Mouse (Mus musculus) embryonic facial prominence, embryonic 15.5 days (tissue): ENCODE results near the gene Trim46. TPM values are rescaled to one million over a fixed set of nuclear protein-coding genes. Genes with fewer than 3 reads are reported as not detected.
"Not testable (repeated sequence)": the region's sequence is repeated elsewhere in the genome, so short reads cannot be mapped to it uniquely, and the experiment has no call there.

Experiments
- ATAC-seq: fragments of 200-750 bp; cut with Nextera tagmentation; 2 replicates; pipeline ENCODE4 v1.8.0; 2017; ENCODE audit warnings: low read depth, moderate TSS enrichment; ENCODE audit not compliant: insufficient number of reproducible peaks, low FRiP score, low TSS enrichment
- H3K27ac ChIP-seq: fragments of 300-500 bp; sonication (generic); replicated peaks from 2 replicates; pipeline ENCODE4 v1.5.1; 2015; ENCODE audit warnings: mild to moderate bottlenecking, inconsistent platforms
- H3K27me3 ChIP-seq: fragments of 300-500 bp; sonication (generic); 2 replicates; pipeline ENCODE4 v1.6.1; 2015; ENCODE audit warnings: inconsistent platforms
- H3K36me3 ChIP-seq: fragments of 300-500 bp; sonication (generic); 2 replicates; pipeline ENCODE4 v1.6.1; 2015; ENCODE audit warnings: mild to moderate bottlenecking, inconsistent platforms
- H3K4me1 ChIP-seq: fragments of 300-500 bp; sonication (generic); 2 replicates; pipeline ENCODE4 v1.6.1; 2015; ENCODE audit warnings: inconsistent platforms
- H3K4me2 ChIP-seq: fragments of 300-500 bp; sonication (generic); replicated peaks from 2 replicates; pipeline ENCODE4 v1.6.1; 2015; ENCODE audit warnings: mild to moderate bottlenecking, inconsistent platforms
- H3K4me3 ChIP-seq: fragments of 300-500 bp; sonication (generic); replicated peaks from 2 replicates; pipeline ENCODE4 v1.5.1; 2015; ENCODE audit warnings: mild to moderate bottlenecking, inconsistent platforms
- H3K9ac ChIP-seq: fragments of 300-500 bp; sonication (generic); 2 replicates; pipeline ENCODE4 v1.6.1; 2015; ENCODE audit warnings: inconsistent platforms
- H3K9me3 ChIP-seq: fragments of 300-500 bp; sonication (generic); replicated peaks from 2 replicates; pipeline ENCODE4 v1.6.1; 2016; ENCODE audit warnings: inconsistent platforms
- WGBS: fragments of 180-500 bp; shearing (Covaris S2); methylation state at CpG from one replicate; pipeline ENCODE4 v1.1.7; 2015; 5-methylcytosine and 5-hydroxymethylcytosine counted together
- polyA plus RNA-seq: library from polyadenylated mRNA; unstranded; fragments of >200 nt; fragmentation: Nextera tagmentation; extraction: Ambion mirVana; gene quantifications from 2 replicates; pipeline ENCODE4 v1.2.1, GENCODE M21; 2015

Trim46 gene
- polyA plus RNA-seq, 1 experiment from 2014 or later, result 5.9 TPM

GRCm38 (mm10) chr3:89225321-89225815 lies 20.7 kb downstream of the Trim46 start:
- no peak for ATAC-seq
- Histone ChIP-seq H3K4me3 (no peak overlapping the region), H3K9ac (no peak overlapping the region)

GRCm38 (mm10) chr3:89224796-89225195 lies 21.3 kb downstream of the Trim46 start:
- WGBS, result 77% methylated on average over 11 of the region's 11 CpGs
- H3K27me3 ChIP-seq, result no peaks in the 10 kb centered on the region
- H3K4me1 ChIP-seq, result peaks cover 37% of the 10 kb centered on the region
- H3K27ac ChIP-seq, result no peak overlapping the region
- no peak overlapping the region for H3K9ac ChIP-seq
- no peak overlapping the region for H3K4me3 ChIP-seq
- no peaks in the 10 kb centered on the region for H3K9me3 ChIP-seq
- H3K4me2 ChIP-seq, result no peak overlapping the region
- no peak for ATAC-seq
- H3K36me3 ChIP-seq, result peaks cover 11% of the 10 kb centered on the region; the same call in 1 of the 2 replicates

More at GRCm38 (mm10) chr3:89225321-89225815, 20.7 kb downstream of the Trim46 start:
- H3K36me3 ChIP-seq, result peaks cover 11% of the 10 kb centered on the region; the same call in 1 of the 2 replicates
- H3K4me1 ChIP-seq, result peaks cover 37% of the 10 kb centered on the region
- H3K4me2 ChIP-seq, result peak overlapping the region; percentile 82; the same call in 1 of the 2 replicates
- H3K9me3 ChIP-seq, result no peaks in the 10 kb centered on the region
- no peaks in the 10 kb centered on the region; the same call in 1 of the 2 replicates for H3K27me3 ChIP-seq
- 59% methylated on average over 12 of the region's 12 CpGs for WGBS
- no peak overlapping the region for H3K27ac ChIP-seq

DNA sequence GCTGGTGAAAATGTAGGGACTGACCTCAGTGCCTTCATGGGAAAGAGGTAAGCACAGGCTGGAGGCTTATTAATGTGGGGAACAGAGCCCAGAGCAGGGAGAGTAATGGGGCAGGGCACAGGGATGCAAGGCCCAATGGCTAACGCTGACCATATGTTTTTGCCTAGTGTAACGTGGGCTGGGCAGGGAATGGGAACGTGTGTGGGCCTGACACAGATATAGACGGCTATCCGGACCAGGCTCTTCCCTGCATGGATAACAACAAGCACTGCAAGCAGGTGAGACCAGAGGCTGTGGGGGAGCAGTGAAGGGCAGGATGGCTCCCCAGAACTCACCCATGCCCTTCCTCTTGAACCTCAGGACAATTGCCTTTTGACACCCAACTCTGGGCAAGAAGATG lies 24.9 kb downstream of the Trim46 start:
- WGBS, result 43% methylated on average over 5 of the region's 5 CpGs
- Histone ChIP-seq H3K27me3 (no peaks in the 10 kb centered on the region), H3K4me3 (no peak overlapping the region), H3K9ac (no peak overlapping the region), H3K9me3 (no peaks in the 10 kb centered on the region), H3K36me3 (peaks cover 11% of the 10 kb centered on the region; the same call in 1 of the 2 replicates), H3K27ac (no peak overlapping the region), H3K4me2 (no peak overlapping the region), H3K4me1 (peaks cover 6% of the 10 kb centered on the region)
- ATAC-seq, result no peak

GRCm38 (mm10) chr3:89219546-89219945 lies 26.6 kb downstream of the Trim46 start:
- Histone ChIP-seq H3K27ac (no peak overlapping the region), H3K4me2 (no peak overlapping the region), H3K27me3 (no peaks in the 10 kb centered on the region), H3K4me3 (no peak overlapping the region), H3K4me1 (peaks cover 17% of the 10 kb centered on the region), H3K36me3 (peaks cover 7% of the 10 kb centered on the region; the same call in 1 of the 2 replicates), H3K9ac (no peak overlapping the region), H3K9me3 (no peaks in the 10 kb centered on the region)
- WGBS, result 45% methylated on average over 8 of the region's 8 CpGs
- no peak for ATAC-seq

- H3K4me2 ChIP-seq, result no peak overlapping the region
- no peaks in the 10 kb centered on the region for H3K9me3 ChIP-seq
- no peak overlapping the region for H3K9ac ChIP-seq
- peaks cover 20% of the 10 kb centered on the region for H3K4me1 ChIP-seq
- H3K36me3 ChIP-seq, result peaks cover 3% of the 10 kb centered on the region; the same call in 1 of the 2 replicates
- no peaks in the 10 kb centered on the region for H3K27me3 ChIP-seq
- no peak overlapping the region for H3K4me3 ChIP-seq
- H3K27ac ChIP-seq, result no peak overlapping the region
- WGBS, result 85% methylated on average over 1 of the region's 1 CpGs
- ATAC-seq, result no peak
These were observed 27.8 kb downstream of the Trim46 start for GRCm38 (mm10) chr3:89218271-89218670.

DNA sequence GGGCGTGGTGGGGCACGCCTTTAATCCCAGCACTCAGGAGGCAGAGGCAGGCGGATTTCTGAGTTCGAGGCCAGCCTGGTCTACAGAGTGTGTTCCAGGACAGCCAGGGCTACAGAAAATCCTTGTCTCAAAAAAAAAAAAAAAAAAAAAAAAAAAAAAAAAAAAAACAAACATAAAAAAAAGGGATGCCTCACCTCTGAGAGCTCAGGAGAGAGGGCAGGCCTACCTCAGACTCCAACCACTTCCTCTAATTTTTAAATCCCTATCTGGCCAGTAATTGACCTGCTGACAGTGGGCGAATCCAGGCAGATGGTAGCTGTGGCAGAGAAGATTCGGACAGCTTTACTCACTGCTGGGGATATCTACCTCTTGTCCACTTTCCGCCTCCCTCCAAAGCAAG lies 29.7 kb downstream of the Trim46 start:
- WGBS, result 72% methylated on average over 7 of the region's 7 CpGs
- peaks cover 32% of the 10 kb centered on the region for H3K4me1 ChIP-seq
- H3K4me2 ChIP-seq, result 0 out of 2 replicates have a peak overlapping the region, but pooled peaks have one; percentile 81

DNA sequence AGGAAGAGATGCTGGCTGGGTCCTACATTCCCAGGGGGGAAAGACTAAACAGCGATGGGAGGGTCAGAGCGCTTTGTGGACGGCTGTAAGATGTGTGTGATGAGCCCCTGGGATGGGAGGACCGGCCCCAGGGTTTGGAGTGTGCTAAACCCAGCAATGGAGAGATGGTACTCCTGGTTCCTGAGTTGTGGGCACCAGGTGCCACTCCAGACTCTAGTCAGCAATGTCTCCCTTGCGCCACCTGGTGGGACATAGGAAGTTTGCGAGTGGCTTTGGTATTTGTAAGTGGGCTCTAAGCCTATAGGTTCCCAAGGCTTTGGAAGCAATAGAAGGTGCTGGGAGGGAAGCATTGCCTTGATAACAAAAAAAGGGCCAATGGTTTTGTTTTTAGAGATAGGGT lies 30.3 kb downstream of the Trim46 start:
- H3K4me1 ChIP-seq, result peaks cover 37% of the 10 kb centered on the region
- peak overlapping the region; percentile 95; the same call in 1 of the 2 replicates for H3K27ac ChIP-seq
- H3K27me3 ChIP-seq, result no peaks in the 10 kb centered on the region
- ATAC-seq, result peak; percentile 12
- H3K9ac ChIP-seq, result peak overlapping the region; percentile 27; the same call in 1 of the 2 replicates
- no peaks in the 10 kb centered on the region for H3K9me3 ChIP-seq
- peak overlapping the region; percentile 86 for H3K4me3 ChIP-seq
- peaks cover 2% of the 10 kb centered on the region; the same call in 1 of the 2 replicates for H3K36me3 ChIP-seq
- 0% methylated on average over 6 of the region's 6 CpGs for WGBS
- H3K4me2 ChIP-seq, result peak overlapping the region; percentile 81

More for the DNA sequence above, 29.7 kb downstream of the Trim46 start:
- H3K27ac ChIP-seq, H3K27me3 ChIP-seq, H3K4me3 ChIP-seq, H3K9ac ChIP-seq, H3K36me3 ChIP-seq, H3K9me3 ChIP-seq, ATAC-seq: not testable (repeated sequence)

DNA sequence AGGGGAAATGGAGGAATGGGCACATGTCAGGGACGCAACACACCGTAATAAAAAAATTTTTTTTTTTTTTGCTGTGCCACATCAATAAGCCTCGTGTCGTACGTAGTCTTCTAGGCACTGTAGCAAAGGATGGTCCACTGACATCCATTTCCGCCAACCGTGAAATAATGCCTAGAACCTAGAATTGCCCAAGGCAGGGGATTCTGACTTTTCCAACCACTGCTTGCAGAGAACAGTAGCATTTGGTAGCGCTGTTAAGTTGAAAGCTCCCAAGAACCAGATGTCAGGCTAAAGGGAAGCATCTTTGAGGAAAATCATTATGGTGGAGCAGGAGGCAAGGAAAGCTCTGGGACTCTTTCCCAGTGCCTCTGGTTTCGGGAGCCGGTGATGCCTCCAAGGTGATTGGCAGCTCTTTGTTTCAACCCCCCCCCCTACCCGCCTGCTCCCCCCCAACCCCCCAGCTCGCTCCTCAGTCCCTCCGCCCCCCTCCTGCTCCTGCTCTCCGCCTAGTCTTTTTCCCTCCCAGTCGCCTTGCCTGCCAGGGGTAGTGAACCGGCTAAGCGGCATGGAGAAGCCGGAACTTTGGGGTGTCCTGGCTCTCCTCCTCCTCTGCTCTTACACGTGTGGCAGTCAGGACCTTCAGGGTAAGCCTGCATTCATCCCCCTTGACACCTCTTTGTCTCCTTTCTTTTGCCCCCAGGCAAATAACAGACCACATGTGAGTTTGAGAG lies 31.3 kb downstream of the Trim46 start, which contains the start of gene Thbs3:
TSS of gene Thbs3 (plus strand) at position 500 of the 731 bp plus-strand sequence.
- peaks cover 12% of the 10 kb centered on the region for H3K36me3 ChIP-seq
- H3K27me3 ChIP-seq, result no peaks in the 10 kb centered on the region
- no peaks in the 10 kb centered on the region for H3K9me3 ChIP-seq
- ATAC-seq, result no peak
- H3K4me2 ChIP-seq, result peak within 1 kb of the TSS; percentile 81
- peaks cover 44% of the 10 kb centered on the region for H3K4me1 ChIP-seq
- WGBS, result 1% methylated on average over 19 of the region's 19 CpGs
- peak within 1 kb of the TSS; percentile 59 for H3K9ac ChIP-seq
- peak within 1 kb of the TSS; percentile 86 for H3K4me3 ChIP-seq
- peak within 1 kb of the TSS; percentile 95 for H3K27ac ChIP-seq

- no peaks in the 10 kb centered on the region for H3K9me3 ChIP-seq
- peaks cover 21% of the 10 kb centered on the region for H3K36me3 ChIP-seq
- ATAC-seq, result peak; percentile 91
- H3K4me1 ChIP-seq, result peaks cover 44% of the 10 kb centered on the region
- H3K4me3 ChIP-seq, result peak overlapping the region; percentile 86
- H3K9ac ChIP-seq, result peak overlapping the region; percentile 59
- H3K27ac ChIP-seq, result peak overlapping the region; percentile 95
- no peaks in the 10 kb centered on the region for H3K27me3 ChIP-seq
- H3K4me2 ChIP-seq, result peak overlapping the region; percentile 81
- under 1% methylated on average over 69 of the region's 69 CpGs for WGBS
These were observed 32.1 kb downstream of the Trim46 start for GRCm38 (mm10) chr3:89213803-89214530.

GRCm38 (mm10) chr3:89210731-89211130 lies 35.4 kb downstream of the Trim46 start:
- no peaks in the 10 kb centered on the region for H3K27me3 ChIP-seq
- H3K4me2 ChIP-seq, result no peak overlapping the region
- no peak overlapping the region for H3K4me3 ChIP-seq
- H3K27ac ChIP-seq, result peak overlapping the region; percentile 56
- no peaks in the 10 kb centered on the region for H3K9me3 ChIP-seq
- H3K4me1 ChIP-seq, result peaks cover 39% of the 10 kb centered on the region
- peaks cover 53% of the 10 kb centered on the region for H3K36me3 ChIP-seq
- no peak for ATAC-seq
- H3K9ac ChIP-seq, result no peak overlapping the region
- WGBS, result 67% methylated on average over 7 of the region's 7 CpGs

- Histone ChIP-seq H3K4me2 (no peak overlapping the region), H3K9me3 (no peaks in the 10 kb centered on the region), H3K4me1 (peaks cover 34% of the 10 kb centered on the region), H3K27ac (peak overlapping the region; percentile 56; the same call in 1 of the 2 replicates), H3K27me3 (no peaks in the 10 kb centered on the region), H3K36me3 (peaks cover 59% of the 10 kb centered on the region), H3K4me3 (no peak overlapping the region), H3K9ac (no peak overlapping the region)
- no peak for ATAC-seq
- 82% methylated on average over 13 of the region's 13 CpGs for WGBS
These were observed 35.9 kb downstream of the Trim46 start for GRCm38 (mm10) chr3:89210162-89210561.
